Mouse (Mus musculus) liver, adult 10 weeks (tissue): ENCODE data around the gene Duxbl2. TPM values are rescaled to one million over a fixed set of nuclear protein-coding genes. Genes with fewer than 3 reads are reported as not detected.

Source experiments
- polyA plus RNA-seq: library from polyadenylated mRNA; stranded (reverse); fragments of 350-450 nt; fragmentation: Illumina TruSeq; extraction: RNeasy Lipid Tissue Mini Kit (QIAGEN cat#74804); gene quantifications from one replicate; pipeline ENCODE4 v1.2.3, GENCODE M21; 2014; ENCODE audit warnings: low read depth, low replicate concordance

The Duxbl2 gene
- polyA plus RNA-seq, result not detected

GRCm38 (mm10) chr14:26118150-26118549 is at the start of gene Duxbl2:
Gene Duxbl2, plus strand, starts transcription at chr14:26118349.

GRCm38 (mm10) chr14:26081216-26081615 is 36.9 kb upstream of the Duxbl2 start, which contains the start of gene Cphx2:
Gene Cphx2, plus strand, starts transcription at chr14:26081516.

GRCm38 (mm10) chr14:26081997-26082396 is 36.2 kb upstream of the Duxbl2 start, which contains the start of gene Cphx3:
Gene Cphx3, plus strand, starts transcription at chr14:26082297.

Other genes starting within 250 kb of the Duxbl2 start
- not detected for gene Plac9a, start 215.2 kb upstream of the Duxbl2 start, polyA plus RNA-seq
- 23.7 TPM for gene Tmem254a, start 190.7 kb upstream of the Duxbl2 start, polyA plus RNA-seq
- gene Cphx1, start 180.0 kb upstream of the Duxbl2 start, polyA plus RNA-seq, result not detected
- gene Duxbl1, start 139.8 kb upstream of the Duxbl2 start, polyA plus RNA-seq, result not detected
- gene Gm9780, start 75.6 kb upstream of the Duxbl2 start, polyA plus RNA-seq, result 1.6 TPM
- gene Tmem254c, start 51.0 kb upstream of the Duxbl2 start, polyA plus RNA-seq, result 5.3 TPM
- not detected for gene Cphx2, start 36.8 kb upstream of the Duxbl2 start, polyA plus RNA-seq
- 3.5 TPM for gene Cphx3, start 36.1 kb upstream of the Duxbl2 start, polyA plus RNA-seq
- gene Plac9b, start 64.1 kb downstream of the Duxbl2 start, polyA plus RNA-seq, result not detected
- gene Tmem254b, start 88.7 kb downstream of the Duxbl2 start, polyA plus RNA-seq, result 181 TPM
- not detected for gene Duxbl3, start 139.6 kb downstream of the Duxbl2 start, polyA plus RNA-seq